Mouse (Mus musculus): ENCODE data around the gene Gfra4. TPM values are rescaled to one million over a fixed set of nuclear protein-coding genes. Genes with fewer than 3 reads are reported as not detected.

Gfra4 gene
- polyA plus RNA-seq, 1 experiment from 2014 or later: 10.9 TPM

DNA sequence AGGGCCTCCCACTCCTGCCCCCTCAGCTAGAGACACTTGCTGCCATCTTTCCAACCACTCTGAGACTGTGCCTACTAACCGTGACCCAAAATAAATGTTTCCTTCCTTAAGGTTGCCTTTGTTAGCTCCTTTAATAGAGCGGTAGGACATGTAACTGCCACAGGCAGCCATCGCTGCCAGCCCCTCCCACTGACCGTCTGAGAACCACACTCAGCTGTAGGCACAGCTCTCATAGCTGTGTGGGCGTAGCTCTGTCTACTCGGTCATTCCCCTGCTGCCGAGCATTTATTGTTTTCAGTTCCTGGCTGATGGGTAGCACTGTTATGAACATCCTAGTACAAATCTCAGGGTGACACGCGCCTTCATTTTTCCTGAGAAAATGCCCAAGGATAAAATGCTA lies 23.5 kb upstream of the Gfra4 start:
- no peak overlapping the region for H3K9ac ChIP-seq (ENCODE audit: low read length)
- WGBS: 64% methylated on average over 9 of the region's 9 CpGs

GRCm38 (mm10) chr2:131063404-131063864 lies 20.5 kb upstream of the Gfra4 start, which contains the start of gene Adam33:
Gene Adam33 (minus strand): TSS chr2:131063814.
- peaks cover 22% of the 10 kb centered on the region for H3K4me1 ChIP-seq (ENCODE audit: control insufficient read depth, insufficient read depth, low read length)
- no peaks in the 10 kb centered on the region for H3K36me3 ChIP-seq (ENCODE audit: control insufficient read depth, insufficient read depth, low read length)
- peak; percentile 45; the same call in 1 of the 2 replicates for ATAC-seq (ENCODE audit: insufficient read depth, low FRiP score)
- no peak within 1 kb of the TSS for H3K27ac ChIP-seq (ENCODE audit: low read length)
- 0 out of 2 replicates have a peak, but pooled peaks cover 4% of the 10 kb centered on the region for H3K27me3 ChIP-seq (ENCODE audit: control insufficient read depth, insufficient read depth, low read length)
- peak within 1 kb of the TSS; percentile 36 for H3K4me3 ChIP-seq (replicated peaks; ENCODE audit: low read length)
- H3K4me2 ChIP-seq (ENCODE audit: low read depth, low read length): peak within 1 kb of the TSS; percentile 61
- peak within 1 kb of the TSS; percentile 64 for H3K9ac ChIP-seq (ENCODE audit: low read length)
- no peaks in the 10 kb centered on the region for H3K9me3 ChIP-seq (replicated peaks; ENCODE audit: control insufficient read depth, low read length)
- 4% methylated on average over 26 of the region's 27 CpGs for WGBS

More for the DNA sequence above, 23.5 kb upstream of the Gfra4 start:
- no peak overlapping the region for H3K4me3 ChIP-seq (replicated peaks; ENCODE audit: low read length)
- no peak for ATAC-seq (ENCODE audit: insufficient read depth, low FRiP score)
- peaks cover 7% of the 10 kb centered on the region; the same call in 1 of the 2 replicates for H3K4me1 ChIP-seq (ENCODE audit: control insufficient read depth, insufficient read depth, low read length)
- H3K9me3 ChIP-seq (replicated peaks; ENCODE audit: control insufficient read depth, low read length): no peaks in the 10 kb centered on the region
- H3K36me3 ChIP-seq (ENCODE audit: control insufficient read depth, insufficient read depth, low read length): no peaks in the 10 kb centered on the region
- H3K4me2 ChIP-seq (ENCODE audit: low read depth, low read length): no peak overlapping the region
- 0 out of 2 replicates have a peak, but pooled peaks cover 4% of the 10 kb centered on the region for H3K27me3 ChIP-seq (ENCODE audit: control insufficient read depth, insufficient read depth, low read length)
- H3K27ac ChIP-seq (ENCODE audit: low read length): no peak overlapping the region

DNA sequence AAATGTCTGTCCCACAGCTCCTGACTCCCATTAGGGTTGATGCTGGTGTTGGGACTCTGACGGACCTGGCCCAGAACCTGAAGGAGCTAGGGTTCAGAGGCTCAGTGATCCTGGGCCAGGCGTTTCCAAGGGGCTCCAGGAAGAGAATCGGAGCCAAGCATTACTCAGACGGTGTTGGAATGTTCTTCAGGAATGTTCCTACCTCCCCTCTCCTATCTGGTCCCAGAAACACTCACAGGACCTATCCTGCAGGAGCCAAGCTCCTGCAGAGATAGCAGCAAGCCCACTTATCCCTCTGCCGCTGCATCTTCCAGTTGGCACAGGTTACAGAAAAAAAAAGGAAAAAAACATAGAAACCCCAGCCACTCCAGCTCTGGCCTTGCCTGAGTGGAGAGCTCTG lies 18.7 kb upstream of the Gfra4 start:
- WGBS: 55% methylated on average over 5 of the region's 5 CpGs
- no peak for ATAC-seq (ENCODE audit: insufficient read depth, low FRiP score)
- no peak overlapping the region for H3K27ac ChIP-seq (ENCODE audit: low read length)

DNA sequence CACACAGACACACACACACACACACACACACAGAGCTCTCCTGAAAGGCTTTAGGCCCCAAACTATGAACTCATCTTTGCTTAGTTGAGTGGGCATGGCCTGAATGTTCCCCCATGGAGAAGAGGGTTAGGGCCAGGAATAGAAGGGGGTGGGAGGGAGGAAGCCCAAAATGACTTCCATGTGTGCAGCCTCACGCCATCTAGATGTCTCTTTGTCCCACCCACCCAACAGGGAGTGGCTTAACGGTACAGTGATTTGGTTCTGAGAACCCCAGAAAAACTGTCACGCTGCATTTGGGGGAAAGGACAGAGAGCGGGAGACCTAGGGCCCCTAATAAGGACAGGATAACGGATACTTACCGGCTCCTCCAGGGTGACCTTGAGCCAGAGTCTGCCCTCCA lies 17.9 kb upstream of the Gfra4 start:
- Histone ChIP-seq H3K4me1 (ENCODE audit: control insufficient read depth, insufficient read depth, low read length) (peaks cover 22% of the 10 kb centered on the region), H3K36me3 (ENCODE audit: control insufficient read depth, insufficient read depth, low read length) (no peaks in the 10 kb centered on the region), H3K4me3 (replicated peaks; ENCODE audit: low read length) (no peak overlapping the region), H3K4me2 (ENCODE audit: low read depth, low read length) (no peak overlapping the region), H3K9me3 (replicated peaks; ENCODE audit: control insufficient read depth, low read length) (no peaks in the 10 kb centered on the region), H3K27me3 (ENCODE audit: control insufficient read depth, insufficient read depth, low read length) (peaks cover 7% of the 10 kb centered on the region), H3K9ac (ENCODE audit: low read length) (no peak overlapping the region), H3K27ac (ENCODE audit: low read length) (no peak overlapping the region)
- 64% methylated on average over 6 of the region's 6 CpGs for WGBS
- no peak for ATAC-seq (ENCODE audit: insufficient read depth, low FRiP score)

More for the DNA sequence above, 18.7 kb upstream of the Gfra4 start:
- H3K36me3 ChIP-seq (ENCODE audit: control insufficient read depth, insufficient read depth, low read length): no peaks in the 10 kb centered on the region
- H3K9me3 ChIP-seq (replicated peaks; ENCODE audit: control insufficient read depth, low read length): no peaks in the 10 kb centered on the region
- no peak overlapping the region for H3K9ac ChIP-seq (ENCODE audit: low read length)
- H3K27me3 ChIP-seq (ENCODE audit: control insufficient read depth, insufficient read depth, low read length): 0 out of 2 replicates have a peak, but pooled peaks cover 4% of the 10 kb centered on the region
- peaks cover 22% of the 10 kb centered on the region for H3K4me1 ChIP-seq (ENCODE audit: control insufficient read depth, insufficient read depth, low read length)
- no peak overlapping the region for H3K4me2 ChIP-seq (ENCODE audit: low read depth, low read length)
- H3K4me3 ChIP-seq (replicated peaks; ENCODE audit: low read length): no peak overlapping the region

GRCm38 (mm10) chr2:131059781-131060540 lies 17.1 kb upstream of the Gfra4 start:
- ATAC-seq (ENCODE audit: insufficient read depth, low FRiP score): no peak
- Histone ChIP-seq H3K36me3 (ENCODE audit: control insufficient read depth, insufficient read depth, low read length) (no peaks in the 10 kb centered on the region), H3K4me2 (ENCODE audit: low read depth, low read length) (no peak overlapping the region), H3K9ac (ENCODE audit: low read length) (0 out of 2 replicates have a peak overlapping the region, but pooled peaks have one; percentile 25), H3K27me3 (ENCODE audit: control insufficient read depth, insufficient read depth, low read length) (peaks cover 15% of the 10 kb centered on the region), H3K9me3 (replicated peaks; ENCODE audit: control insufficient read depth, low read length) (no peaks in the 10 kb centered on the region), H3K4me3 (replicated peaks; ENCODE audit: low read length) (no peak overlapping the region), H3K4me1 (ENCODE audit: control insufficient read depth, insufficient read depth, low read length) (peaks cover 25% of the 10 kb centered on the region), H3K27ac (ENCODE audit: low read length) (peak overlapping the region; percentile 43; the same call in 1 of the 2 replicates)
- WGBS: 71% methylated on average over 9 of the region's 9 CpGs

GRCm38 (mm10) chr2:131059377-131059776 lies 16.5 kb upstream of the Gfra4 start:
- Histone ChIP-seq H3K4me3 (replicated peaks; ENCODE audit: low read length) (no peak overlapping the region), H3K27me3 (ENCODE audit: control insufficient read depth, insufficient read depth, low read length) (peaks cover 21% of the 10 kb centered on the region), H3K36me3 (ENCODE audit: control insufficient read depth, insufficient read depth, low read length) (no peaks in the 10 kb centered on the region), H3K27ac (ENCODE audit: low read length) (peak overlapping the region; percentile 43; the same call in 1 of the 2 replicates), H3K4me2 (ENCODE audit: low read depth, low read length) (no peak overlapping the region), H3K9ac (ENCODE audit: low read length) (no peak overlapping the region), H3K4me1 (ENCODE audit: control insufficient read depth, insufficient read depth, low read length) (peaks cover 29% of the 10 kb centered on the region), H3K9me3 (replicated peaks; ENCODE audit: control insufficient read depth, low read length) (no peaks in the 10 kb centered on the region)
- 21% methylated on average over 1 of the region's 1 CpGs for WGBS
- ATAC-seq (ENCODE audit: insufficient read depth, low FRiP score): no peak

DNA sequence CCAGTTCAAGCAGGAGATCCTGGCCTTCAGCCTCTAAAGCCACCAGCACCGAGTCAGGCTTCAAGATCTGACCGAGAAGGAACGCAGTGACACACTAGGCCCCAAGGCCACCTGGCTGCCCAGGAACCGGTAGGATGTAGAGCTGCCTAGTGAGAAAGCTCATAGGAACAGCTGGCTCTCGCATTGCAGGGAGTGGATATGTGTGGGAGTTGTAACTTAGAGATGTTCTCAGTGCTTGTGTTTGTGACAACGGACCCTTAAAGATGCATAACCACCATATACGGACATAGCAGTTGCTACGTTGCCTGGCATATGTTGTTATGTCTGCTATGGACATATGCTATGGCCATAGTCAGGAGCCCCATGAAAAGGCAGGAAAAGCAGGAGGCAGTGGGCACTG lies 15.8 kb upstream of the Gfra4 start:
- Histone ChIP-seq H3K27ac (ENCODE audit: low read length) (no peak overlapping the region), H3K9me3 (replicated peaks; ENCODE audit: control insufficient read depth, low read length) (no peaks in the 10 kb centered on the region), H3K36me3 (ENCODE audit: control insufficient read depth, insufficient read depth, low read length) (no peaks in the 10 kb centered on the region), H3K9ac (ENCODE audit: low read length) (no peak overlapping the region), H3K27me3 (ENCODE audit: control insufficient read depth, insufficient read depth, low read length) (peaks cover 24% of the 10 kb centered on the region), H3K4me2 (ENCODE audit: low read depth, low read length) (no peak overlapping the region), H3K4me1 (ENCODE audit: control insufficient read depth, insufficient read depth, low read length) (peaks cover 36% of the 10 kb centered on the region), H3K4me3 (replicated peaks; ENCODE audit: low read length) (no peak overlapping the region)
- no peak for ATAC-seq (ENCODE audit: insufficient read depth, low FRiP score)
- 83% methylated on average over 8 of the region's 8 CpGs for WGBS

GRCm38 (mm10) chr2:131056191-131056590 lies 13.3 kb upstream of the Gfra4 start:
- H3K36me3 ChIP-seq (ENCODE audit: control insufficient read depth, insufficient read depth, low read length): no peaks in the 10 kb centered on the region
- ATAC-seq (ENCODE audit: insufficient read depth, low FRiP score): peak; percentile 32; the same call in 1 of the 2 replicates
- peaks cover 36% of the 10 kb centered on the region for H3K27me3 ChIP-seq (ENCODE audit: control insufficient read depth, insufficient read depth, low read length)
- H3K27ac ChIP-seq (ENCODE audit: low read length): no peak overlapping the region
- H3K9ac ChIP-seq (ENCODE audit: low read length): no peak overlapping the region
- H3K4me2 ChIP-seq (ENCODE audit: low read depth, low read length): 0 out of 2 replicates have a peak overlapping the region, but pooled peaks have one; percentile 3
- 2% methylated on average over 10 of the region's 10 CpGs for WGBS
- H3K9me3 ChIP-seq (replicated peaks; ENCODE audit: control insufficient read depth, low read length): no peaks in the 10 kb centered on the region
- peaks cover 29% of the 10 kb centered on the region for H3K4me1 ChIP-seq (ENCODE audit: control insufficient read depth, insufficient read depth, low read length)
- no peak overlapping the region for H3K4me3 ChIP-seq (replicated peaks; ENCODE audit: low read length)

GRCm38 (mm10) chr2:131055631-131056030 lies 12.7 kb upstream of the Gfra4 start:
- Histone ChIP-seq H3K4me1 (ENCODE audit: control insufficient read depth, insufficient read depth, low read length) (peaks cover 28% of the 10 kb centered on the region), H3K9me3 (replicated peaks; ENCODE audit: control insufficient read depth, low read length) (no peaks in the 10 kb centered on the region), H3K4me3 (replicated peaks; ENCODE audit: low read length) (no peak overlapping the region), H3K27me3 (ENCODE audit: control insufficient read depth, insufficient read depth, low read length) (peaks cover 36% of the 10 kb centered on the region), H3K27ac (ENCODE audit: low read length) (no peak overlapping the region), H3K9ac (ENCODE audit: low read length) (no peak overlapping the region), H3K4me2 (ENCODE audit: low read depth, low read length) (0 out of 2 replicates have a peak overlapping the region, but pooled peaks have one; percentile 1), H3K36me3 (ENCODE audit: control insufficient read depth, insufficient read depth, low read length) (no peaks in the 10 kb centered on the region)
- 9% methylated on average over 10 of the region's 10 CpGs for WGBS
- no peak for ATAC-seq (ENCODE audit: insufficient read depth, low FRiP score)

Data from stomach, embryonic 16.5 days (tissue).